Mouse (Mus musculus) urinary bladder, postnatal 14 days (tissue): Measurements from ENCODE around the gene Gsdma3.
A peak's percentile ranks its signal among the peaks of the same experiment; 100 is the strongest.

ENCODE experiments used
- DNase-seq: peaks from one replicate; pipeline ENCODE4 v3.0.0; 2021; ENCODE audit warnings: low spot score

Gsdma3 gene

DNA sequence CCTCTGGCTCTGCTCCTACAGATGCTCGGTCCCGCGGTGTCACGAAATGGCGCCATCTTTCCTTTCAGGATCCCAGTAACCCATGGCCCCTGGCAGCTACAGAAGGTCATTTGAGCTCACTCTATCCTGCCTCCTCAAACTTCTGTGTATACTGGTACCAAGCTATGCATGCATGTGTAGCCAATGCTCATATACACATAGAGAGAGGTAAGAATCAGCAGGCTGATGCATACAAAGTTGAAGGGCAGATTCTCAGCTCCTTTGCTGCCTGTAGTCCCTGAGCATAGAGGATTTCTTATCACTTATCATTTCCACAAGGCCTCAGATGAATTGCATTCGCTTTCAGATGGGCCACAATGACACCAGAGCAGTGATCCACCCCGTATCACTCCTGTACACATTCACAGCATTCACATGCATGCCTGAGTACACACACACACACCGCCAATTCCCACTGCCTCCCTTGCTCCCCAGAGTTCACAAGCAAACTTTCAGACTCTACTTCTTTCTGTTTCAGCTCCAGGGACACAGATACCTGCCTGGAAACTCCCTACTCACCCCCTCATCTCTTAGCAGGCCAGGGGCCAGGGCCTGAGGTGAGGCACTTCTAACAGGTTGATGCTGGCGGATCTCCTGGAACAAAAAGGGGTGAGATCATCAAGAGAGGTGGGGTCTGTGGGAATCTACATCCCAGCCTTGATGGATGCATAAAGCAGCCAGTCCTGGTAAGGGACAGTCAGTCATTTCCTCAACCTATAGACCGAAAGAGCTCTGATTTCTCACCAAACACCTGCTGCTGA is at the start of gene Gsdma3, which contains the start of gene Gm12355:
Gsdma3 (plus strand) TSS at position 750 of the 800 bp plus-strand sequence.
Gm12355 (minus strand) TSS at position 51 of the 800 bp plus-strand sequence.
- DNase-seq, result no peak

GRCm38 (mm10) chr11:98577776-98578175 is 48.4 kb upstream of the Gsdma3 start:
- DNase-seq, result no peak

- DNase-seq, result no peak
These were observed 45.6 kb upstream of the Gsdma3 start for GRCm38 (mm10) chr11:98580301-98581121.

- no peak for DNase-seq
These were observed 44.7 kb upstream of the Gsdma3 start for GRCm38 (mm10) chr11:98581286-98582029.

DNA sequence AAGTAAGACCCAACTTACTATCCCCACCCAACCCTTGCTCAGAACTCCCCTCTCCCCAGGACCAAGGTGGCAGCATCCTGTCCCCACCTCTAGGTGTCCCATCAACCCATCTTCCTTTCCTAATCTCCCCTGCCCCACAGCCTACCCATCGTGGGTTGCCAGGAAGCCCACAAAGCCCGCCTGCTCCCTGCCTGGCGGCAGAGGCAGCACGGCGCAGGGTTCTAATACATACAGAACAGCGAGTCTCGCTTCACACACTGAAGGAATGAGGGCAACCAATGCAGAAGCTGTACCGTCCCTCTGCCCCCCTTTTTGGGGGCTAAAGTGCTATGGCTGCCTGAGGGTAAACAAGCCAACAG is 44.2 kb upstream of the Gsdma3 start:
- DNase-seq, result no peak

DNA sequence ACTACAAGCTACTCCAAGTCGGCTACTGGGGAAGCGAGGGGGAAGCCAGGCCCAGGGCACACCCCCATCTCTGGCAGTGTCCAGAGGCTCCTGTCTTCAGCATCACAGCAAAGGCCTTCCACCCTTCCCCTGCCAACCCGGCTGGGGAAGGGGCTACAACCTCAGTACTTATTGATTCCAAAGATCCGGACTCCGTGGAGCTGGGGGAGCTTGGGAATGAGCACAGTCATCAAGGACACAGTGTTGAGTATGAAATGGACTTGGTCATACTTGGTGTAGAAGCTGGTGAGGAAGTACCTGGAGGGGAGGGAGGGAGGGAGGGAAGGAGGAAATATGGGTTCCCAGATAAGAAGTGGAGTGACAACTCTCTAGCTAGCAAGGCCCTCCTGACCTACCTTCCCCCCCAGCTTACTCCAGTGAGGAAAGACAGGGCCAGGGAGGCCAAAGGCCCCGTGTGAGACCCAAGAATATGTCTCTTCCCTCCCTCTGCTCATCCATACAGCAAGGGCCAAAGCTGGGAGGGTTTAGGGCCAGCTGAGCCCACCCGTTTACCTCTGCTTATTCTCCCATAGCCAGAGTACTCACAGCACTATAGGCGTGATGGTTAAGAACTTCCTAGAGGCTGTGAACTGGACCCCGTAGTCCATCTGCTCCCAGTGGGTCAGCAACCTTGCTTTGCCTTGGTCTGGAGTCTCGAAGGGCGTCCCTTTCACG is 43.5 kb upstream of the Gsdma3 start:
- no peak for DNase-seq

DNA sequence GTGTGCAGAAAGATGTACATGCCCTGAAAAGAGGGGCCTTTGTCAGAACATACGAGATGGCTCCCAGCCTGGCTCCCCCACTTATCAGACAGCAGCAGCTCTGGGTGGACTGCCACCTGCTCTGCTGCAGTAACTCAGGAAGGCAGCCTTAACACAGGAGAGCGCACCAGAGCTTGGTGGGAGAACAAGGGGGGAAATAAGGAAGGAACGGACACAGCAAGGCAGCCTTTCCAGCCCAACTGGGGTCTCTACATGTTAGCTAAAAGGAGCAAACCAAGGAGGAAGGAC is 43.0 kb upstream of the Gsdma3 start:
- no peak for DNase-seq

DNA sequence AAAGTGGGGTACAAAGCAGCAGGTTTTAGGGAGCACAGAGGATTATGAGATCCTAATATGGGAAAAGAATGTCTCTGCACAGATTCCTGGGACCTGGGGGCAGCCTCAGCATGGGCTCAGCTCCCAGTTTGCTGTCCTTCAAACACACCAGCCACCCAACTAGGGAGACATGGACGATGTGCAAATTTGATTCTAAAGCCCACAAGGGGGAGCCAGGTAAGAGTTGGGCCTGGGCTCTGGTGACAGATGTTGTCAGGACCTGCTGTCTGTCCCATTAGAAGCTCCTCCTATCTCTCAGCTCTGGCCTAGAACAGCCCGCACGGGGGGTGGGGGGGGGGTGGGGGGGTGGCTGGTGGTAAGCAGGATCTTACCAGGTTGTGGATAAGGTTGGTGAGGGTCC is 42.6 kb upstream of the Gsdma3 start:
- DNase-seq, result no peak

GRCm38 (mm10) chr11:98584146-98584545 is 42.0 kb upstream of the Gsdma3 start:
- no peak for DNase-seq

DNA sequence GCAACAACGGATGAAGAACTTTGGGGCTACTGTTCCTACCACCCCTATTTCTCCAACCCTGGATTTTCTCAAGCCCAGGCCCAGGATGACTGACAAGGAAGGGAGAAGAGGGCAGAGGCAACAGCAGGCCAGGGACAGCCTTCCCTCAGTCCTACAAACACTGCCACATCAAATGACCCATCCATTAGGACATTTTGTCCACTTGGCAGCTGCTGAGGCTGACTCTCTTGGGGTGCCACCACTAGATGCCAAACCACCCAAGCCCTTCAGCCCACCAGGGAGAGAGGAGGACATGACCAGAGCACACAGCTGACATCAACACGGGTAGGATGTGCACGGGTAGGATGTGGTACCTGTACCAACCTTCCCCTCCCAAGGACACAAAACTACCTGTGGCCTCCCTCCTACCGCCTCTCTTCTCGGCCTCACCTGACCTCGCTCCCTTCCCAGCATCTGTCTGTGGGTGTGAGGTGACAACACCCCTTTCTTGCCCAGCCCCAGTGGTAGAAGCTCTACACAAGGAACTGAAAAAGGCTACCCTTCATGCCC is 41.5 kb upstream of the Gsdma3 start:
- DNase-seq, result no peak

GRCm38 (mm10) chr11:98586087-98586891 is 39.9 kb upstream of the Gsdma3 start:
- no peak for DNase-seq

DNA sequence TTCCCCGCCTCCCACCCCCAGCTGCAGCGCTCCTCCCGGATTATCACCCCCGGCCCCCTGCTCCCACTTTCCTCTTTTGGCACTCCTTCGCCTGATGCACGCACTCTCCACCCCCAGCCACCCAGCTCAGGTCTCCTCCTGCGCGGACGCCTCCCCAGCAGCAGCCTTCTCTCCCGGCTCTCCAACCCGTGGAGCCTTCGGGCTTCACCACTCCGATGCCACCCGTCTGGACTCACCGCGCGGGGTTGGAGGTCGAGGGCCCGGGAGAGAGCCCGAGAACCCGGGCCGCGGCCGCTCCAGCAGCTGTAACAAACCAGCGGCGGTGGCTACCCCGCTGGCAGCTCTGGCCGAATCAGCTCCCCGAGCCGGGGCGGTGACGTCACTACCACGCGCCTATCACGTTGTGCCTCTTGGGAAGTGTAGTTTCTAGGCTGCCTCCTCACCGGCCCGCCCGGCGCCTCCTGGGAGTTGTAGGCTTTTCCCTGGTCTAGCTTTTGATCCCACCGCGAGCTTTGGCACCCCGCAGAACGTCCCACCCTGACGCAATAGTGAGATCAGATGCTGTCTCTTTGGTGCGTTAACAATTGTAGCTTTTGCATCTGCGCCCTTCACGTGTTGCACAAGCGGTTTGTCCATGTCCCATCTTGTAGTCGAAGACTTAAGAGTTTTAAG is 39.1 kb upstream of the Gsdma3 start, which contains the start of gene Ormdl3:
Ormdl3 (minus strand) TSS at position 477 of the 672 bp plus-strand sequence.
- peak; percentile 99 for DNase-seq

- peak; percentile 87 for DNase-seq
These were observed 38.2 kb upstream of the Gsdma3 start for GRCm38 (mm10) chr11:98587684-98588546.

DNA sequence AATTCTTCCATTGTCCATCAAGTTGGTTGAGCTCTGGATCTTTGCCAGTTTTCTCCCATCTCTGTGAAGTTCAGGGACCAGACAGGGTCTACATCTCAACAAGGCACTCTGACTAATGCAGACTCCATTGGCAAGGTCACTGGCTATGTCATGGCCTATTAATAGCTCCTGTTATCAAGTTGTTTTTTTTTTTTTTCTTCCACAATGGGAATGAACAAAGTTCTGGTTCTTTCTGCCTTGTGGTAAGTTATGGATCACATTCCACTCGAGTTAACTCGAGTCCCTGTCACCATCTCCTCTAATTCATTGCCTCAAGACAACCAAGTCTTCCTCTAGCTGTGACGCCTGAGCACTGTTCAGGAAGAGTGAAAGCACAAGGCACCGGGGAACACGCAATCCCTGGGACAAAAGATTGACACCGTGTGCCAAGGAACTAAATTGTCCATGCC is 37.3 kb upstream of the Gsdma3 start:
- DNase-seq, result no peak

DNA sequence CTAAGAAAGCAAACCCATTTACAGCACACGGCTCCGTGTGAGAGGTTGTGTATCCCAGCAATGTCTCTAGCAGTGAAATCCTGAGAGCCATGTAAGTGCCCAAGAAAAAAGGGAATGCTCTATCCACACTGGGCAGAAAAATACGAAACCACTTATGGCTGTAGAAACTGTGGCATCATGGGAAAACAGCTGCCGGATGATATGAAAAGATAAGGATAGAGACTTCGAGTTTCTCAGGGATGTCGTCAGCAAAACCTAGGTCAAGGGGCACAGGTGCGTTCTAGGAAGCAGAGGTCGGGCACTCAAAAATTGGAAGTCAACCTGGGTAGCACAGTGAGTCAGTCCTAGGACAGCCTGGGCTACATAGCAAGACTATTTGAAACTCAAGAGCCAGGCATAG is 36.9 kb upstream of the Gsdma3 start:
- DNase-seq, result no peak

DNA sequence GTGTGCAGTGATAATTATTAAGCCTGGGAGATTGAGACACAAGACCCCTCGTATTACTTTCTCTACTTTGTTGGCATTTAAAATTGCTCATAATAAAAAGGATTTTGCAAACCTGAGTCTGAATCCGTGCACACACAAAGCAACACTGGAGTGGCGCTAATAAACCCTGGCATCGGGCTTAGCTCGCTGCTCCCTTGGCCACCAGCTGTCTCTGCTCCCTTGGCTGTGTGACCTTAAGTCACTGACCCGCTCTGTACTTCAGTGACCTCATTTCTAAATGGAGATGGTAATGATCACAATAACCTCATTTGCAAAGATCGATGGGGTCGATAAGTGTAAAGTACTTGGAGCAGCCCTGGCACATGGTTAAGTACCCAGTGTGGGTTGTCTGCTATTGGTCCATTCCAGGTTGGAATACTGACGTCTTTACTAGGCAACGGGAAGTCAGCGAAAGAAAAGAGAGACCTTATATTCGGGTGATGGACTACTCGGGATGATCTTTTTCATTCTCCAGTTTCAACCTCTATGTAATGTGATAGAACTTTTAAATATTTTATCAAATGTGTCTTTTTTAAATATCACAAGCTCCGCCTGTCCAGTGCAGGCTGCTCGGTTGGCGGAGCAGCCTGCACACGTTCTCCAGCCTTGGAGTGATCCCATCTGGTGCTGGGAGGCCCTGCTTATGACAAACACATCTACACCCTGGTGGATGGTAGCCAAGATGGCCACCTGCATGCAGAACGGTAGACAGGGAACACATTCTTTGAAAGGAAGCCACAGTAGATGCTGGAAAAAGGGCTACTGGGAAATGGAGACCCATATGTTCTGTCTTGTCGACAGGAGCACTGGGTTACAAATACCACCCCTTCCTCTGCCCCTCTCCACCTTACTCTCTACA is 35.4 kb upstream of the Gsdma3 start:
- no peak for DNase-seq

DNA sequence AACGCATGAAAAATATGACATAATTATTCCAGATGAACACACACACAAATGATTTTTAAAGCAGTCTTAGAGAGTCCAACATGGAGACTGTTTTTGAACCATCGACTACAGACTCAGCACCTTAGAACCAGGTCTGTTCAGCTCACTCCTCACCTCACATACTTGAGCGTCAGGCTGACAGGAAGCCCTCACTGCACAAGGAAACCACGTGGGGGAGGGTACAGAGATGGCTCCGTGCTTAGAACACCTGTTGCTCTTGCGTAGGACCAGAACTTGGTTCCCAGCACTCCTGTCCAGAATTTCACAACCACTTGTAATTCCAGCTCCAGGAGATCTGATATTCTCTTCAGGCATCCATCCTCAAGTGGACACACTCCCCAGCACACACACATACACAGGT is 31.1 kb upstream of the Gsdma3 start:
- no peak for DNase-seq

DNA sequence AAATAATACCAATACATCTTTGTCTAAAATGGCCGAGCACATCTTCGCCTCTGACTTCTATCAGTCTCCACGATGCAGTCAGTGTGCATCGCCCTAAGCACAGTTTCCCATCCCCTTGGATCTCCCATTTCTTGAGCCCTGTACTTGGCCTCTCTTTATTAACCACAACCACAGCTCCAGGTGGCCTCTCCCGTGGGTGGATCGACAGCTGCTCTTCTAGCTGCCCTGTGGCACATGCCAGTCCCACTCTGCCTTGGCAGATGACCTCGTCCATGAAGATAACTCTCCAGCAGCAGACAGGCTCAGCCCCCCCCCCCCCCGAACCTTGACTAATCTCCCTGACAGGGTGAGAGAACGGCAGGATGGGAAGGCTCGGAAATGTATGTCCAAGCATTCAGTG is 30.7 kb upstream of the Gsdma3 start:
- no peak for DNase-seq
